Mouse (Mus musculus) testis, postnatal 10 days (tissue): ENCODE data around the gene Erfe.

Experiments used
- DNase-seq: peaks from one replicate; pipeline ENCODE4 v3.0.0; 2021; ENCODE audit warnings: low spot score

The Erfe gene

GRCm38 (mm10) chr1:91373414-91373835, 7.2 kb downstream of the Erfe start:
- DNase-seq, result no peak

DNA sequence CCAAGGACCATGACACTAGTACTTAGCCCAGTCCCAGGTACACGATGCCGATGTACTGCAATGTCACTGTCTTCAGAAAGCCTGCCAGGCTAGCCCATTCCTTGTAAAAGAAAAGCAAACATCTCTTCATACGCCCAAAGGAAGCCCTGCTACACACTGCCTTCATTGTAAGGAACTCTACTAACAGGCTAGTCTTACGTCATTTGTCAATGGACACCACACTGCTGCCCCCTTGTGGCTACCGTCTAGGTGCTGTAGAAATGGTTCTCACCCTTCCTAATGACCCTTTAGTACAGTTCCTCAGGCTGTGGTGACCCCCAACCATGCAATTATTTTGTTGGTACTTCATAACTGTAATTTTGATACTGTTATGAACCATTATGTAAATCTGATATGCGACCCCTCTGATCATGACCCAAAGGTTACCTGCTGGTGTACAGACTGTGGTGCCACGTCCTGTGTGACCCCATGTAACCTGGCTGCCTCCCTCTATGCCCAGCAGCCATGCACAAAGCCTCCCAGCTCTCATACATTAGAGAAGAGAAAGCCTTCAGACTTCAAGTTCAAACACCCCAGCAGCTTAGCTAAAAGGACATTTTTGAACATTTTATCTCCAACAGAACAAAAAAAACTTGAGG, 14.3 kb downstream of the Erfe start:
- DNase-seq, result peak; percentile 90

DNA sequence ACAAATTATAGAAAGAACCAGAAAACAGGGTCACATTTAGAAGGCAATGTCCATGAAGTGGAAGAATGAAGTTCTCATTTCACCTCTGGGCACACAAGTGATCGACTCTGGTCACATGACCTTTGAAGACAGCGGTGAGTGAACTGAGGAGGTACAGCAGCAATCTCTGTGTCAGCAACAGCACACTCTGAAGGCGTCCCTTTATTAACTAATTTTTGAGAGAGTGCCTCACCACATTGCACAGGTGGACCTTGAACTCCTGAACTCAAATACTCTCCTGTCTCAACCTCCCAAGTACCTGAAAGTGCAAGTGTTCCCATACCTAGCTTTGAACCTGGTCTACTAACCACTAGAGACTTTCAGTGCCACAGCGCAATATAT, 14.9 kb downstream of the Erfe start:
- DNase-seq, result no peak

GRCm38 (mm10) chr1:91390369-91390768, 24.1 kb downstream of the Erfe start:
- DNase-seq, result no peak

DNA sequence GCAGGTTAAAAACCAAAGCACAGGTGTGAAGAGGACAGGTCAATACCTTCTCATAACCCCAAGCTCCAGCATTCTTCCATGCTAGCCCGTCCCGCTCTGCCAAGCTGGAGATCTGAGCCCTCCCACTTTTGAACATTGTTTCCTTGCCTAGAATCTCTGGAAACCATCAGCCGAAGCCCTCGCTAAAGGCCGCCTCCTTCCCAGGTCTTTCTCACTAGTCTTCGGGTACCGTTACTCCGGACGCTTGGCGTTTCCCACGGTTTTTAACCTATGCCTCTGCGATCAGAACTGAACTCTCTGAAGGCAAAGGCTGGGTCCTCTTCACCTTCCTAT, 31.7 kb downstream of the Erfe start:
- no peak for DNase-seq

DNA sequence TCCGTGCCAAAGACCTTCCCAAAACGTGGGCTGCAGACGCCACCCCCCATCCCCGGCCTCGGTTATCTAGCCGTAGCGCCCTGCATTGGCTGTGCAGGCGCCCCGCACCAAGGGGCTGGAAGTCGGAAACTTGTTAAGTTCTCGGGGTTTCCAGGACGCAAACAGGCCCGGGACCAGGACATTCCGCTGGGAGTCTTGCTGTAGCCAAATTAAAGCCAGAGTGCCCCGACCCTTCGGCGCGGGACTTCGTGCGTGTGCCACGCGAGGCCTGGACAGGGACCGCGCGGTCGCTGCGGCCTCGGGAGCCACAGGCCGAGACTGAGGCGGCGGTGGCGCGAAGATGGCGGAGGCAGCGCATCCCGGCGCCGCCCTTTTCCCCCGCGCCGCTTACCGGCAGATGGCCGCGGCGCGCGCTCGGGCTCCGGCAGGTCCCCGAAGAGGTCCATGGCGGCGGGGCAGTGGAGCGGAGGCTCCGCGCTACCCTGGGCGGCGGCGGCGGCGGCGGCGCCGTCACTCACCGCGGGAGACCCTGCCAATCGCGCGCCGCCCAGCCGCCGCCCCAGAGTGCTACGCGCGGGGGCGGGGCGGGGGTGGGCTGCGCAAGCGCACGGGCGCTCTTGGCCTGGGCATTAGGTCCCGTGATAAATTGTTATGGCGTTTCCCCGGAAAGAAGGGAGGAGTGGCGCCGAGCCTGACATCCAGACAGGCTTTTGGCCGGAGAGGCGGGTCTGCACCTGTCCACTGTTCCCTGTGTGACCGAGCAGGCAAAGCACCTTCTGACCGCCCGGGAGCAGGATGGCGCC, 32.2 kb downstream of the Erfe start, which contains the start of gene Ilkap:
Ilkap (minus strand) TSS at position 556 of the 803 bp plus-strand sequence.
- DNase-seq, result peak; percentile 83

DNA sequence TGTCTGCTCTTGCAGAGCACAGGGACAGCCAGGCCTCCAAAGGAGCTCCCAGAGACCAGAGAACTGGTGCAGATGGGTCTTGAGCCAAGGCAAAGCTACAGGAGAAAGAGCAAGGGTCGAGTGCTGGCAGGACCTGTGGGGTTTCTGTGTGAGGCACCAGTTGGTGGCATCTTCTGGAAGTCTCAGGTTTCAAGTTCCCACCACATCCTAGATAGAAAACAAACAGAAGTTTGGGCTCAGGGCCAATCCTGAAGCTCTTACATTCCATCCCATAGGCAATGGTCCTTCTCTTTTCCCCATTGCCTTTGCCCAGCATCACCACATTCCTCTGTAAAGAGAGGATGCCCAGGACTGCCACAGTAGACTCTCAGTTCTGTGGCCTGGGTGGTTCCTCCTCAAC, 38.7 kb downstream of the Erfe start:
- DNase-seq, result no peak

DNA sequence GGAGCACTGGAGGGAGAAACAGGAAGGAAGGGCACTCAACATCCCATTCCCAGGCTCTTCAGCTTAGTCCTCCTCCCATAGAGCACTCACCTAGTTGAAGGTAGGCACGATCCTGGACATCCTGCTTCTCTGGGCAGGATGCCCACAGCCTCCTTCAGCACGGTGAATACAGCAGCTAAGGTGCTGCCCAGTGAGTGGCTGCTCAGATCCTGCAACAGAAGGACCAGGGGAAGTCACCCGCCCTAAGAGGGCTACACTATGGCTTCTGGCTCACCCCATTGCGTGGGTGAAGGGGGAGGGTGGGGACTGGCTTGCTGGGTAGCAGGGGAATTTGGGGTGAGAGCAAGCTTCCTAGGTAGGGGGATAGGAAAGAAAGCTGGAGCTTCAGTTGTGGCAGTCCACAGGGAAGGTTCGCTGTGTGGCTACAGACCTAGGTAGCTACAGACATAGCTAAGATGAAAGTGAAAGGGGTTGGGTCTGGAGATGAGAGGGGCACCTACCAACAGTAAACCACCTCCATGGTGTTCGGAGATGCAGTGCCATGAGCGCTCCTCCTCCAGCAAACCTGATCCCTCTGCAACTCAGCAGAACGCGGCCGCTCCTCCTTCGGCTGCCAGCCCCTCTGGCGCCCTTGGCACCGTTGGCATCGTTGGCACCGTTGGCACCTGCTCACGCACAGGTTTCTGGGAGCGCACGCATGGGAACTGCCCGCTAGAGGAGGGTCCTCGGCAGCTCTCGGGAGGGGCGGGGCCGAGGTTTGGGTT, 39.4 kb downstream of the Erfe start:
- DNase-seq, result no peak

DNA sequence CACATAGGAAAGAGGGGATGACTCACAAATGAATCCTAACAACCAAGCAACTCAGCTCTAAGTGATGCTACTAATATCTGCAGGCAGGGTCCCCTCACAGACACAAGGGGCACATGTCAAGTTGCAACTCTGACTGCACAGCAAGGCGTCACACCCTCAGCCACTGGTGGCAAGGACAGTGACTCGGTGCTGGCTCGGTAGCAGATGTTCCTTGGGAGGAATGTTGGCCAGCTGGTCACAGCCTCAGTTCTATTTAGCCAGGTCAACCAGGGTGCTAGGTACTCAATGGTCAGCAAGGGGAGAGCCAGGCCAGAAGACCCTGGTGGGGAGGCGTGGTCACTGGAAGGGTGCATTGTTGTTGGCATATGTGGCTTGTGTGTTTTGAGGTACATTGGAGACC, 41.6 kb downstream of the Erfe start:
- no peak for DNase-seq

GRCm38 (mm10) chr1:91411631-91412285, 45.5 kb downstream of the Erfe start:
- peak; percentile 60 for DNase-seq

DNA sequence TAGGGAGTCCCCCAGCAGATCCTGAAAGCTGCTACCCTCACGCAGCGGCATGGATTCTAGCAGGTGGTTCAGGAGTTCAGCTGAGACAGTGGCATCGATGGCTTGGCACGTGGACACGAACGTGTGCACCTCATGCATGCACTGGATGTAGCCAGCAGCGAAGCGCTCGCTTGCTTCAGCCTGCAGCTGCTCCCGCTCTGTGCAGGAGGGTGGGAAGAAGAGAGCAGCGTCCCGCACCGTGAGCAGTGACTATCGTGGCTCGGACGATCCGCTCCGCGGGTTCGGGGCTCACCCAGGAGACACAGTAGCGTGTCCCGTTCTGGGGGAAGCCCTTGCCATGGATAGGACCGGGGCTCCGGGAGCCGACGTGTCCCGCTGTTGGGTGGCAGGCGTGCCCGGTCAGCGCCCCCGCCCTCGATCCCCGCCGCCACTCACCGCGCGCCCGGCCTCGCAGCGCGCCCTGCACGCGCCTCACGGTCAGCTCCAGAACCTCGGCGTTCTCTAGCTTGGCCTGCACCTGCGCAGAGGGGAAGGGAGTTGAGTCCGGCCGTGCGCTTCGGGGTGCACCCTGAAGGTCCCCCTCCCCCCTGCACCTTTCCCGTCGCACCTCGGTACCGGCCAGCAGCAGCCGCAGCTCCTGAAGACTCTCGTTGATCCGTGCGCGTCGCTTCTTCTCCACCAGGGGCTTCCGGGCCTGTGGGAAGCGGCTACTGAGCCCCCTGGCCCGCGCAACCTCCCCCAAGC, 46.2 kb downstream of the Erfe start:
- DNase-seq, result peak; percentile 68

DNA sequence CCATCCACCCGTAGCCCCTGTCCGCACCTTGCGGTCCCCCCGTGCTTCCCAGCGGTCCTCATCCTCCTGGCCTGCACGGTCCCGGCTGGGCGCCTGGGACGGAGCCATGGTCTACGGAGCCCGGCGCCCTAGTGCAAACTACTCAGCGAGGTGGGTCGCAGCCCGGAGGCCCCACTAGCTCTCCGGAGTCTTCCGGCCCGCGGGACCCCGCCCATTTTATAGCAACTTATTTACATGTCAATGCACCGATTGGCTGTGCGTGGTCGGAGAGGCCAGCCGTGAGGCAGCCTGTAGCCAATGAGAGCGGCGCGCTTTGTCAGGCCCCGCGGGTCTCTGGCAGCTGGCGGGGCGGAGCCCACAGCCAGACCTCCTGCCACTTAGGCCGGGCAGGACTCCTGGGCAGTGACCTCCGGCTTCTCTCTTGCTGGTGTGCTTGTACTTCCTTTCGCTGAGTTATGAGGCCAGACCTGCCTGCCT, 46.8 kb downstream of the Erfe start:
- DNase-seq, result peak; percentile 91

GRCm38 (mm10) chr1:91413536-91413897, 47.3 kb downstream of the Erfe start:
- no peak for DNase-seq

DNA sequence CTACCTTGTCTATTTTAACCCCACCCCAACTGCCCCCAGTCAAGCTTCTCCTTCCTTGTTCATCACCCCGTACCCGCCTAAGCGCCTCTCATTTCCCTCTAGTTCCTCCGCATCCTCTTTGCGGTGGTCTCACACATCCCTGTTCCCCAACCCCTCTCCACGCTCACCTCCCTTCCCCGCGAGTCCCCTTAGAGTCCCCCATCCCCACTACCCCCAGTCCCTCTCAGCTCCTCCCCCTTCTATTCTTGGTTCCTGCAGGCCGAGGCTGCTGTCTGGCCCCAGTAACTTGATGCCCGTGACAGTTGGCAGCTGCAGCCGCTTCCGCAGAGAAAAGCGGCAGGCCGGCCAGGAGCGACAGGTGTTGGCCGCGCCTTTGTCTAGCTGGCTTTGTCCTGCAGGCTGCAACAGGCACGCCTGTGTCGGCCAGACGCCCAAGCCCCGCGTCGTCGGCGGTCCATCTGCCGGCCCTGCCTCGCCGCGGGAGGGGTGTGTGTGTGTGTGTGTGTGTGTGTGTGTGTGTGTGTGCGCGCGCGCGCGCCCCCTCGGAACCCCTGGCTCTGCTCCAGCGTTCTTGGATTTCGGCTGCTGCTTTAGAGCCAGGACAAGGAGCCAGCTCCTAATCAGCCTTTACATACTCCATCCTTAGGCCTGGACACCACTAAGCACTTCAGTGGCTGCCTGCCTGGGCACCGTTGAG, 47.8 kb downstream of the Erfe start, which contains the start of gene Hes6:
Hes6 (minus strand) TSS at position 141 of the 697 bp plus-strand sequence.
- peak; percentile 86 for DNase-seq

- DNase-seq, result no peak
These were observed 48.7 kb downstream of the Erfe start for GRCm38 (mm10) chr1:91414903-91415302.

DNA sequence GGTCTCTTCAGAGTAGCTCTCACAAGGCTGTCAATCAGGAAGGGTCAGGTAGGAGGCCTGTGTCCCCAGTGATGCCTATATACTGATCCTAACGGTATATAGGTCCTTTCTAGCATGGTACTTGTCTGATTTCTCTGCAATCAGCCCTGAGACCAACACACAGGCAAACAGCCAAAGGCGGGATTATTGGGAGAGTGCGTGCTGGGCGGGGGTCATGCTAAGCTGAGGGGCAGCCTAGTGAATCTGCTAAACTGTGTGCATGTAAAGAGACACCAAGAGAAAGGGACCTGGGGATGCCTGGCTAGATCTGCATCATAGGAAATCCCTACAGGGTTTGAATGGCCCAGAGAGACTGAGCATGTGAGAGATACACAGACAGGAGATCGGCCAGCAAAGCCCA, 49.1 kb downstream of the Erfe start:
- no peak for DNase-seq

DNA sequence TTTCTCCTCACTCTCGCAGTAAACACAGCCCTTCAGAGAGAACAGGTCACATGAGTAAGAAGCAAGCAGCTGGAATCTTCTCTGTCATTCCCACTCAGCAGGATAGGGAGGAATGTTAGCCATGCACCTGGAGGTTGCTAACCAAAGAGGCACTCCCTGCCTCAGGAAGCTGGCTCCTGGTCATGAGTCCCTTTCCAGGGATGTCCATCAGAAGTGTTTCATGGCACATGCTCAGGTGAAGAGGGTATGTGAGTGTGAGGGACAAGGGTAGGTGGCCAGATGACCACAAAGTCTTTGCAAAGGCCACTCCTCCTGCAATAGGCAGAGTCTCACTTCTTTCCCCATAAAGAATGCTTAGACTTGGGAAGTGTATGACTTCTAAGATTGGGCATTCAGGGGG, 51.8 kb downstream of the Erfe start:
- no peak for DNase-seq

DNA sequence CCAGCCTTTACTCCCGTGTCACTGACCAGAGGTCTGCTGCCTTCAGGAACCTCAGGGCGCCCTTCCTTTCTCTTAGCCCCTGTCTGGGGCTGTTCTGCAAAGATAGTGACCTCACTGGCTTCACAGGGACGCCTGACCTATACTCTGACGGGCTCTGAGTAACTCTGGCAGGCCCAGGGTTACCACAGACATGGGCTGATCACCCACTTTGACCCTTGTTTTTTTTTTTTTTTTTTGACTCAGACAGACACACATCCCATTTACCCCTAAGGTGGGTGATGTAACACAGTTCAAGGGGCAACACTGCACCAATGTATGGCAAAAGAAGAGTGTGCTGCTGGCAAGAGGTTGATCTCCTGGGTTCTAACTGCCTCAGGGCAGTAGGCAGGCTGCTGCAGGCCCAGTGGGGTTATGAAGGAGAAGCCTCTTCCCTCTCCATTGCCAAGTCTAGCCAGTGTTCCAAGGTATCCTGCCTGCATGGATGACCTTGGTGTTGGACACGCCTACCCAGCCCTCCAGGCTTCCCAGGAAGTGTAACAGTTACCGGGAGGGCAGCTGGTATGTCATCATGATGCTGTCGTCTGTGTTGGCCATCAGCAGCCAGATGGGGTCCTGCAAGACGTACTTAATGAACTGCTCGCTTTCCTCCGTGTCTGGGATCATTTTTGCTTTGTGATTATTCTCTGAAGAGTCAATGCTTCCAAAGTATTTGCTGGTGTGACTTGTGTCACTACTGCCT, 53.8 kb downstream of the Erfe start:
- no peak for DNase-seq

GRCm38 (mm10) chr1:91420601-91421065, 54.4 kb downstream of the Erfe start:
- no peak for DNase-seq
